Mouse (Mus musculus): ENCODE results near the gene Tmem123.
A peak's percentile ranks its signal among the peaks of the same experiment; 100 is the strongest.

The Tmem123 gene

GRCm38 (mm10) chr9:7824916-7825315 is 61.1 kb downstream of the Tmem123 start:
- DNase-seq (ENCODE audit: low read depth, low spot score) = no peak

- DNase-seq (ENCODE audit: low read depth, low spot score) = no peak
These were observed 64.9 kb downstream of the Tmem123 start for GRCm38 (mm10) chr9:7828706-7829105.

GRCm38 (mm10) chr9:7829531-7830528 is 66.0 kb downstream of the Tmem123 start:
- no peak for DNase-seq (ENCODE audit: low read depth, low spot score)

GRCm38 (mm10) chr9:7833421-7833820 is 69.6 kb downstream of the Tmem123 start:
- no peak for DNase-seq (ENCODE audit: low read depth, low spot score)

GRCm38 (mm10) chr9:7835302-7835701 is 71.5 kb downstream of the Tmem123 start:
- DNase-seq (ENCODE audit: low read depth, low spot score) = no peak

GRCm38 (mm10) chr9:7836331-7836730 is 72.5 kb downstream of the Tmem123 start:
- DNase-seq (ENCODE audit: low read depth, low spot score) = no peak

- DNase-seq (ENCODE audit: low read depth, low spot score) = peak; percentile 94
These were observed 73.3 kb downstream of the Tmem123 start, which contains the start of gene Birc2 for GRCm38 (mm10) chr9:7836905-7837805. TSS of gene Birc2 (minus strand) at chr9:7837064.

- no peak for DNase-seq (ENCODE audit: low read depth, low spot score)
These were observed 74.1 kb downstream of the Tmem123 start for GRCm38 (mm10) chr9:7837806-7838440.

GRCm38 (mm10) chr9:7841221-7841620 is 77.4 kb downstream of the Tmem123 start:
- DNase-seq (ENCODE audit: low read depth, low spot score) = no peak
